Mouse (Mus musculus): ENCODE data around the gene Atp2b2. TPM values are rescaled to one million over a fixed set of nuclear protein-coding genes. Genes with fewer than 3 reads are reported as not detected.

Atp2b2 gene
- polyA plus RNA-seq, 1 experiment from 2014 or later, result 0.12 TPM

- Histone ChIP-seq H3K27me3 (ENCODE audit: insufficient read depth, low read length) (no peaks in the 10 kb centered on the region), H3K4me1 (replicated peaks; ENCODE audit: insufficient read depth, low read length) (no peaks in the 10 kb centered on the region), H3K27ac (no peak overlapping the region), H3K4me2 (ENCODE audit: low read length) (no peak overlapping the region), H3K4me3 (replicated peaks; ENCODE audit: low read depth, low read length) (no peak overlapping the region), H3K36me3 (ENCODE audit: insufficient read depth, low read length) (no peaks in the 10 kb centered on the region), H3K9me3 (replicated peaks; ENCODE audit: low read length) (no peaks in the 10 kb centered on the region), H3K9ac (ENCODE audit: low read depth, low read length) (no peak overlapping the region)
- TF ChIP-seq CTCF (IDR thresholded peaks at IDR 0.05; ENCODE audit: low read depth), result no peak
- ATAC-seq (replicated peaks; ENCODE audit: low FRiP score, low read depth) (no peak), DNase-seq (ENCODE audit: low spot score) (no peak)
- WGBS, result 59% methylated on average over 9 of the region's 9 CpGs
These were observed 159.2 kb downstream of the Atp2b2 start for GRCm38 (mm10) chr6:113883225-113883624.

- Histone ChIP-seq H3K4me3 (replicated peaks; ENCODE audit: low read depth, low read length) (no peak overlapping the region), H3K4me1 (replicated peaks; ENCODE audit: insufficient read depth, low read length) (no peaks in the 10 kb centered on the region), H3K27ac (no peak overlapping the region), H3K9me3 (replicated peaks; ENCODE audit: low read length) (no peaks in the 10 kb centered on the region), H3K4me2 (ENCODE audit: low read length) (no peak overlapping the region), H3K36me3 (ENCODE audit: insufficient read depth, low read length) (no peaks in the 10 kb centered on the region), H3K9ac (ENCODE audit: low read depth, low read length) (no peak overlapping the region), H3K27me3 (ENCODE audit: insufficient read depth, low read length) (no peaks in the 10 kb centered on the region)
- ATAC-seq (replicated peaks; ENCODE audit: low FRiP score, low read depth), result no peak
- no peak for DNase-seq (ENCODE audit: low spot score)
- TF ChIP-seq CTCF (IDR thresholded peaks at IDR 0.05; ENCODE audit: low read depth), result no peak
- 69% methylated on average over 7 of the region's 7 CpGs for WGBS
These were observed 160.0 kb downstream of the Atp2b2 start for GRCm38 (mm10) chr6:113882396-113882795.

GRCm38 (mm10) chr6:113881561-113882243 is 160.7 kb downstream of the Atp2b2 start:
- H3K27ac ChIP-seq, result no peak overlapping the region
- no peak overlapping the region for H3K9ac ChIP-seq (ENCODE audit: low read depth, low read length)
- DNase-seq (ENCODE audit: low spot score) (peak; percentile 69), ATAC-seq (replicated peaks; ENCODE audit: low FRiP score, low read depth) (no peak)
- no peak overlapping the region for H3K4me2 ChIP-seq (ENCODE audit: low read length)
- H3K27me3 ChIP-seq (ENCODE audit: insufficient read depth, low read length), result no peaks in the 10 kb centered on the region
- H3K36me3 ChIP-seq (ENCODE audit: insufficient read depth, low read length), result no peaks in the 10 kb centered on the region
- H3K9me3 ChIP-seq (replicated peaks; ENCODE audit: low read length), result no peaks in the 10 kb centered on the region
- no peak overlapping the region for H3K4me3 ChIP-seq (replicated peaks; ENCODE audit: low read depth, low read length)
- no peaks in the 10 kb centered on the region for H3K4me1 ChIP-seq (replicated peaks; ENCODE audit: insufficient read depth, low read length)
- 53% methylated on average over 10 of the region's 10 CpGs for WGBS
- TF ChIP-seq CTCF (IDR thresholded peaks at IDR 0.05; ENCODE audit: low read depth), result no peak

GRCm38 (mm10) chr6:113879366-113879765 is 163.0 kb downstream of the Atp2b2 start:
- Histone ChIP-seq H3K36me3 (ENCODE audit: insufficient read depth, low read length) (no peaks in the 10 kb centered on the region), H3K9me3 (replicated peaks; ENCODE audit: low read length) (no peaks in the 10 kb centered on the region), H3K27me3 (ENCODE audit: insufficient read depth, low read length) (no peaks in the 10 kb centered on the region), H3K4me2 (ENCODE audit: low read length) (no peak overlapping the region), H3K4me3 (replicated peaks; ENCODE audit: low read depth, low read length) (no peak overlapping the region), H3K9ac (ENCODE audit: low read depth, low read length) (no peak overlapping the region), H3K27ac (no peak overlapping the region), H3K4me1 (replicated peaks; ENCODE audit: insufficient read depth, low read length) (no peaks in the 10 kb centered on the region)
- WGBS, result 64% methylated on average over 3 of the region's 3 CpGs
- DNase-seq (ENCODE audit: low spot score) (no peak), ATAC-seq (replicated peaks; ENCODE audit: low FRiP score, low read depth) (no peak)
- TF ChIP-seq CTCF (IDR thresholded peaks at IDR 0.05; ENCODE audit: low read depth), result no peak

- Histone ChIP-seq H3K4me2 (ENCODE audit: low read length) (no peak overlapping the region), H3K9ac (ENCODE audit: low read depth, low read length) (no peak overlapping the region), H3K27ac (no peak overlapping the region), H3K4me3 (replicated peaks; ENCODE audit: low read depth, low read length) (no peak overlapping the region), H3K9me3 (replicated peaks; ENCODE audit: low read length) (no peaks in the 10 kb centered on the region), H3K27me3 (ENCODE audit: insufficient read depth, low read length) (no peaks in the 10 kb centered on the region), H3K4me1 (replicated peaks; ENCODE audit: insufficient read depth, low read length) (no peaks in the 10 kb centered on the region), H3K36me3 (ENCODE audit: insufficient read depth, low read length) (no peaks in the 10 kb centered on the region)
- ATAC-seq (replicated peaks; ENCODE audit: low FRiP score, low read depth) (no peak), DNase-seq (ENCODE audit: low spot score) (no peak)
- 82% methylated on average over 8 of the region's 8 CpGs for WGBS
- no peak for TF ChIP-seq CTCF (IDR thresholded peaks at IDR 0.05; ENCODE audit: low read depth)
These were observed 163.8 kb downstream of the Atp2b2 start for GRCm38 (mm10) chr6:113878510-113879128.

- no peak overlapping the region for H3K4me3 ChIP-seq (replicated peaks; ENCODE audit: low read depth, low read length)
- WGBS, result 83% methylated on average over 3 of the region's 3 CpGs
- H3K4me1 ChIP-seq (replicated peaks; ENCODE audit: insufficient read depth, low read length), result no peaks in the 10 kb centered on the region
- no peaks in the 10 kb centered on the region for H3K36me3 ChIP-seq (ENCODE audit: insufficient read depth, low read length)
- ATAC-seq (replicated peaks; ENCODE audit: low FRiP score, low read depth) (no peak), DNase-seq (ENCODE audit: low spot score) (no peak)
- no peak overlapping the region for H3K9ac ChIP-seq (ENCODE audit: low read depth, low read length)
- no peak for TF ChIP-seq CTCF (IDR thresholded peaks at IDR 0.05; ENCODE audit: low read depth)
- H3K9me3 ChIP-seq (replicated peaks; ENCODE audit: low read length), result no peaks in the 10 kb centered on the region
- H3K27ac ChIP-seq, result no peak overlapping the region
- no peak overlapping the region for H3K4me2 ChIP-seq (ENCODE audit: low read length)
- H3K27me3 ChIP-seq (ENCODE audit: insufficient read depth, low read length), result no peaks in the 10 kb centered on the region
These were observed 165.8 kb downstream of the Atp2b2 start for GRCm38 (mm10) chr6:113876585-113876984.
